Mouse (Mus musculus) left cerebral cortex, postnatal 36 days (tissue): ENCODE measurements around the gene Fbn1. TPM values are rescaled to one million over a fixed set of nuclear protein-coding genes. Genes with fewer than 3 reads are reported as not detected.
A peak's percentile ranks its signal among the peaks of the same experiment; 100 is the strongest.
"Not testable (repeated sequence)": the region's sequence is repeated elsewhere in the genome, so short reads cannot be mapped to it uniquely, and the experiment has no call there.

ENCODE experiments used
- DNase-seq, 2 experiments: peaks; one replicate each; pipeline ENCODE4 v3.0.0; 2021 to 2022; ENCODE audit warnings: low spot score in 2 of 2, mixed read lengths in 1 of 2
- intact Hi-C: fragments of 180-260 bp; cut with DNase I; formaldehyde crosslinking; loops from one replicate; pipeline ENCODE4 v1.15.1; 2025
- total RNA-seq, 2 experiments: library from RNA; stranded (reverse); gene quantifications; 2 replicates each; pipeline ENCODE4 v1.2.3; 2021

Fbn1 gene
- total RNA-seq, 2 experiments from 2014 or later: 3.7 to 6.7 TPM

GRCm38 (mm10) chr2:125314169-125314925, 193.4 kb downstream of the Fbn1 start:
- DNase-seq: no peak
- intact Hi-C loops: no loop called here

- no peak for DNase-seq
- intact Hi-C loops: no loop called here
These were observed 198.1 kb downstream of the Fbn1 start for GRCm38 (mm10) chr2:125309710-125310109.

- DNase-seq: peak; percentile 24 to 35
- intact Hi-C loops: no loop called here
These were observed 202.1 kb downstream of the Fbn1 start for GRCm38 (mm10) chr2:125305671-125306070.

GRCm38 (mm10) chr2:125304746-125305145, 203.0 kb downstream of the Fbn1 start:
- intact Hi-C loops: no loop called here
- DNase-seq: no peak

GRCm38 (mm10) chr2:125303764-125304384, 203.9 kb downstream of the Fbn1 start:
- intact Hi-C loops: no loop called here
- DNase-seq: no peak

- intact Hi-C loops: no loop called here
- peak; percentile 44 to 50 for DNase-seq
These were observed 205.2 kb downstream of the Fbn1 start for GRCm38 (mm10) chr2:125302625-125302924.

- intact Hi-C loops: no loop called here
- DNase-seq: no peak
These were observed 205.7 kb downstream of the Fbn1 start for GRCm38 (mm10) chr2:125301877-125302624.

GRCm38 (mm10) chr2:125298841-125299240, 209.0 kb downstream of the Fbn1 start:
- DNase-seq: no peak
- intact Hi-C loops: no loop called here

GRCm38 (mm10) chr2:125295526-125295925, 212.3 kb downstream of the Fbn1 start:
- no peak for DNase-seq
- intact Hi-C loops: no loop called here

- intact Hi-C loops: no loop called here
- no peak for DNase-seq
These were observed 213.8 kb downstream of the Fbn1 start for GRCm38 (mm10) chr2:125293969-125294491.

GRCm38 (mm10) chr2:125292616-125293015, 215.2 kb downstream of the Fbn1 start:
- intact Hi-C loops: no loop called here
- DNase-seq: no peak

- intact Hi-C loops: no loop called here
These were observed 216.7 kb downstream of the Fbn1 start for GRCm38 (mm10) chr2:125291101-125291500.

GRCm38 (mm10) chr2:125290197-125290965, 217.4 kb downstream of the Fbn1 start:
- intact Hi-C loops: no loop called here
- no peak for DNase-seq

More at GRCm38 (mm10) chr2:125291101-125291500, 216.7 kb downstream of the Fbn1 start:
- DNase-seq: no peak

GRCm38 (mm10) chr2:125285777-125286176, 222.0 kb downstream of the Fbn1 start:
- intact Hi-C loops: no loop called here
- no peak for DNase-seq

- intact Hi-C loops: no loop called here
- no peak for DNase-seq
These were observed 225.2 kb downstream of the Fbn1 start for GRCm38 (mm10) chr2:125282334-125283206.

- intact Hi-C loops, DNase-seq: not testable (repeated sequence)
These were observed 227.8 kb downstream of the Fbn1 start for GRCm38 (mm10) chr2:125279995-125280394.

GRCm38 (mm10) chr2:125278474-125278873, 229.3 kb downstream of the Fbn1 start:
- intact Hi-C loops: no loop called here
- no peak for DNase-seq

- intact Hi-C loops: no loop called here
These were observed 231.1 kb downstream of the Fbn1 start for GRCm38 (mm10) chr2:125276692-125277091.

GRCm38 (mm10) chr2:125275617-125276016, 232.2 kb downstream of the Fbn1 start:
- no peak for DNase-seq
- intact Hi-C loops: no loop called here

More at GRCm38 (mm10) chr2:125276692-125277091, 231.1 kb downstream of the Fbn1 start:
- no peak for DNase-seq
